Mouse (Mus musculus) cerebellum, adult 2 months (tissue): ENCODE measurements at regions not wholly inside any gene's neighbourhood (a gene's known extent, or its start where the extent isn't known, plus 50 kb on each side); places are given as distances from the start of the nearest gene placed in this dataset.

Experiments used
- CTCF ChIP-seq: fragments of 200-500 bp; IDR thresholded peaks from 2 replicates; pipeline ENCODE4 v1.5.1; 2011; ENCODE audit warnings: low read depth, mild to moderate bottlenecking, control low read depth, low read length, moderate library complexity, borderline replicate concordance; ENCODE audit not compliant: insufficient read depth
- POLR2A ChIP-seq: fragments of 200-500 bp; IDR thresholded peaks from 2 replicates; pipeline ENCODE4 v1.6.1; 2011; ENCODE audit warnings: low read length, control low read depth, borderline replicate concordance; ENCODE audit not compliant: insufficient read depth

DNA sequence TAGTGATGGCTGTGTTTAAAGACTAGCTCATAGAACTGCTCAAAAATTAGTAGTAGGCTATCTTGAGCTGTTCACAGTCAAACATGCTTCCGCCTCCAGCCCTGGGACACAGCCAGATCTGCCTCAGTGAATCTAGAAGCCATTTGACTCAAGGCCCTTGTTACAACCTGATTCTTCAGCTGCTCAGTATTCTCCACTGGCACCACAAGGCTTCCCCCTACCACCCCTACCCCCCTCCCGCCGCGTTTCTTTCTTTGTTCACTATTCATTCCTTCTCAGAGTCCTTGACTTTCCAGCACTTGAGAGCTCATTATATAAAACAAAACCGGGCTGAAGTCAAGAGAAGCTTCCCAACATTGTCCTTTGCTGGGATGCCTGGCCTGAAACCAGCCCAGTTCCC, 278.7 kb downstream of the Hlx start:
- TF ChIP-seq CTCF (no peak), POLR2A (no peak)
